Mouse (Mus musculus) right cerebral cortex, postnatal 36 days (tissue): ENCODE measurements at regions not wholly inside any gene's neighbourhood (a gene's known extent, or its start where the extent isn't known, plus 50 kb on each side); places are given as distances from the start of the nearest gene placed in this dataset.

Experiments
- DNase-seq, 2 experiments: peaks; one replicate each; pipeline ENCODE4 v3.0.0; 2022; ENCODE audit warnings: low spot score in 2 of 2, mixed read lengths in 1 of 2

DNA sequence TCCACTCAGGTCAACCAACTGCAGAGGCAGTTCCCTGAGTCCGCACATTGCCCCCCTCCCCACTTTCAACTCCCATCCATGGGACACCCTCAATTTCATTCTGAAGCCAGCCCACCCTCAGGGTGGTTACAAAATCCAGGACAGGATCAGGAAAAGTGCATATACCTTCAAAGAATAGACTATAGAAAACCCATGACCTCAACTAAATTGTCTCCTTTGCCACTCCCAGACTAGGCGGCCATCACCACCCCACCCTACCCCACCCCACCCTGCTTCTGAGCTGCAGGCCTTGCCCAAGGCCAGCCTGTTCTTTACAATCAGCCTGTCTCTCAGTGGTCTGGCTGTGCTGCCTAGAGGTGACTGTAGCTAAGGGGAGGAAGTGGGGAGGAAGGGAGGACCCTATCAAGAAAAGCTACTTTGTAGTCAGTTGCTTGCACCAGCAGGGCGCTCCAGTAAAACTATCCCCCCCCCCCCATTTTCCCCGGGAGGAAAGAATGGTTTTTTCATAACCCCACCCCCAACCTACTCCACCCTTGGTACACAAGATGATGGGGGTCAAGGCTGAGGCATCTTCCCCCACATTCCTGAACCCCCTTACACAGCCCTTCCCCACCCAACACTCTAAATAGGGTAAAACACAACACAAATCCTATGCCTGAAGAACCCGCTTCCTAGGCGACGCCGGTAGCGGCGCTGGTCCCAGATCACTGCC lies 490.9 kb downstream of the Prss52 start:
- no peak for DNase-seq

GRCm38 (mm10) chr14:64595523-64595889 lies 491.4 kb downstream of the Prss52 start:
- no peak for DNase-seq

- no peak for DNase-seq
Measured at GRCm38 (mm10) chr14:64595891-64596290, 491.8 kb downstream of the Prss52 start.

DNA sequence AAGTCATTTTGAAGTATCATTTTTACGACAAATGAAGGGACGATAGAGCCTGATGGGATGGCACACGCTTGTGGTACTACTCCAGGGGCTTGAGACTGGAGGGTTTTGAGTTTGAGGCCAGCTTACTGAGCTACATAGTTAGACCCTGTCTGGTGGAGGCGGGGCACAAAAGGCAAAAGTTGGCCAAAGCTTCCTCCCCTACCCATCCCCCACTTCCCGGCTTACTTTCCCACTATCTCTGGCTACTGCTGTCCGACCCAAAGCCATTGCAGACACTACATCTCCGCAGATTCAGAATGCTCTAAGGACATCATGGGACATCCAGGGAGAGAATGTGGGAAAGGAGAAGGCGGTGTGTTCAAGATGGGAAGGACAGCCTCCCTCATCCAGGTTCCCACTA lies 493.1 kb downstream of the Prss52 start:
- no peak for DNase-seq
